Mouse (Mus musculus) liver, postnatal 0 days (tissue): ENCODE data around the gene Fbxl3.

Experiments
- CTCF ChIP-seq: sonication (generic); IDR thresholded peaks from 2 replicates; pipeline ENCODE4 v1.5.1; 2016; ENCODE audit warnings: antibody characterized with exemption, low read depth
- EP300 ChIP-seq: IDR thresholded peaks from 2 replicates; pipeline ENCODE4 v1.6.1; 2016; ENCODE audit warnings: antibody characterized with exemption, low read depth, mild to moderate bottlenecking

- TF ChIP-seq EP300 (no peak), CTCF (no peak)
Measured at GRCm38 (mm10) chr14:103058998-103059397, 40.4 kb downstream of the Fbxl3 start.
